Mouse (Mus musculus) A20 (cell line): ENCODE results near the gene Gm9195.
A peak's percentile ranks its signal among the peaks of the same experiment; 100 is the strongest.

Experiments
- DNase-seq: peaks from one replicate; pipeline ENCODE4 v3.0.0-alpha.2; 2011; ENCODE audit warnings: low read depth, low spot score

Gm9195 gene

GRCm38 (mm10) chr14:72491738-72492137 is at the start of gene Gm9195:
Gene Gm9195, minus strand, starts transcription at chr14:72491838.
- no peak for DNase-seq

GRCm38 (mm10) chr14:72536392-72537017 is 44.9 kb upstream of the Gm9195 start:
- no peak for DNase-seq

GRCm38 (mm10) chr14:72533862-72534261 is 42.2 kb upstream of the Gm9195 start:
- no peak for DNase-seq

GRCm38 (mm10) chr14:72532028-72532917 is 40.6 kb upstream of the Gm9195 start:
- no peak for DNase-seq

- no peak for DNase-seq
Measured at GRCm38 (mm10) chr14:72527126-72527525, 35.5 kb upstream of the Gm9195 start.

GRCm38 (mm10) chr14:72519561-72519960 is 27.9 kb upstream of the Gm9195 start:
- DNase-seq = no peak

GRCm38 (mm10) chr14:72518786-72519185 is 27.1 kb upstream of the Gm9195 start:
- DNase-seq = no peak

- DNase-seq = peak; percentile 48
Measured at GRCm38 (mm10) chr14:72516376-72516775, 24.7 kb upstream of the Gm9195 start.

GRCm38 (mm10) chr14:72506723-72507420 is 15.2 kb upstream of the Gm9195 start:
- DNase-seq = no peak

GRCm38 (mm10) chr14:72506018-72506722 is 14.5 kb upstream of the Gm9195 start:
- no peak for DNase-seq

- DNase-seq = peak; percentile 11
Measured at GRCm38 (mm10) chr14:72504985-72505384, 13.3 kb upstream of the Gm9195 start.

GRCm38 (mm10) chr14:72503241-72503640 is 11.6 kb upstream of the Gm9195 start:
- no peak for DNase-seq

GRCm38 (mm10) chr14:72493775-72494174 is 2.1 kb upstream of the Gm9195 start:
- DNase-seq = no peak

- DNase-seq = no peak
Measured at GRCm38 (mm10) chr14:72490367-72490766, 1.3 kb downstream of the Gm9195 start.

GRCm38 (mm10) chr14:72474501-72474900 is 17.1 kb downstream of the Gm9195 start:
- DNase-seq = no peak

- no peak for DNase-seq
Measured at GRCm38 (mm10) chr14:72468429-72468828, 23.2 kb downstream of the Gm9195 start.

GRCm38 (mm10) chr14:72466384-72466783 is 25.3 kb downstream of the Gm9195 start:
- DNase-seq = peak; percentile 30

GRCm38 (mm10) chr14:72461591-72461990 is 30.0 kb downstream of the Gm9195 start:
- peak; percentile 51 for DNase-seq

GRCm38 (mm10) chr14:72460291-72460690 is 31.3 kb downstream of the Gm9195 start:
- no peak for DNase-seq

- DNase-seq = no peak
Measured at GRCm38 (mm10) chr14:72458930-72459329, 32.7 kb downstream of the Gm9195 start.
